Mouse (Mus musculus) embryonic facial prominence, embryonic 13.5 days (tissue): Measurements from ENCODE around the gene Olfml2a. TPM values are rescaled to one million over a fixed set of nuclear protein-coding genes. Genes with fewer than 3 reads are reported as not detected.

ENCODE experiments used
- ATAC-seq: fragments of 200-750 bp; cut with Nextera tagmentation; 2 replicates; pipeline ENCODE4 v1.8.0; 2017; ENCODE audit warnings: low read depth; ENCODE audit not compliant: insufficient number of reproducible peaks, insufficient read depth, low FRiP score, low TSS enrichment
- H3K27ac ChIP-seq: fragments of 300-500 bp; sonication (generic); 2 replicates; pipeline ENCODE4 v1.5.1; 2015; ENCODE audit warnings: moderate library complexity, mild to moderate bottlenecking, inconsistent platforms
- H3K27me3 ChIP-seq: fragments of 300-500 bp; sonication (generic); 2 replicates; pipeline ENCODE4 v1.6.1; 2015; ENCODE audit warnings: mild to moderate bottlenecking, inconsistent platforms
- H3K36me3 ChIP-seq: fragments of 300-500 bp; sonication (generic); 2 replicates; pipeline ENCODE4 v1.6.1; 2015; ENCODE audit warnings: mild to moderate bottlenecking, inconsistent platforms
- H3K4me1 ChIP-seq: fragments of 300-500 bp; sonication (generic); 2 replicates; pipeline ENCODE4 v1.6.1; 2015; ENCODE audit warnings: inconsistent platforms
- H3K4me2 ChIP-seq: fragments of 300-500 bp; sonication (generic); 2 replicates; pipeline ENCODE4 v1.6.1; 2015; ENCODE audit warnings: moderate library complexity, mild to moderate bottlenecking, inconsistent platforms
- H3K4me3 ChIP-seq: fragments of 300-500 bp; sonication (generic); 2 replicates; pipeline ENCODE4 v1.5.1; 2015; ENCODE audit warnings: mild to moderate bottlenecking, inconsistent platforms
- H3K9ac ChIP-seq: fragments of 300-500 bp; sonication (generic); 2 replicates; pipeline ENCODE4 v1.6.1; 2015; ENCODE audit warnings: mild to moderate bottlenecking, inconsistent platforms
- H3K9me3 ChIP-seq: fragments of 300-500 bp; sonication (generic); 2 replicates; pipeline ENCODE4 v1.6.1; 2016; ENCODE audit warnings: inconsistent platforms
- WGBS: fragments of 180-500 bp; shearing (Covaris S2); methylation state at CpG from one replicate; pipeline ENCODE4 v1.1.7; 2015; ENCODE audit warnings: mixed read lengths; 5-methylcytosine and 5-hydroxymethylcytosine counted together
- polyA plus RNA-seq: library from polyadenylated mRNA; unstranded; fragments of >200 nt; fragmentation: Nextera tagmentation; extraction: Ambion mirVana; gene quantifications from 2 replicates; pipeline ENCODE4 v1.2.1, GENCODE M21; 2015

The Olfml2a gene
- polyA plus RNA-seq, 1 experiment from 2014 or later: 9.0 TPM

GRCm38 (mm10) chr2:38988929-38989328 lies 57.2 kb downstream of the Olfml2a start:
- no peak overlapping the region for H3K4me2 ChIP-seq
- no peak for ATAC-seq
- peaks cover 2% of the 10 kb centered on the region; the same call in 1 of the 2 replicates for H3K9me3 ChIP-seq
- no peaks in the 10 kb centered on the region for H3K27me3 ChIP-seq
- H3K9ac ChIP-seq: no peak overlapping the region
- H3K36me3 ChIP-seq: no peaks in the 10 kb centered on the region
- peaks cover 5% of the 10 kb centered on the region; the same call in 1 of the 2 replicates for H3K4me1 ChIP-seq
- H3K27ac ChIP-seq: no peak overlapping the region
- 93% methylated on average over 2 of the region's 2 CpGs for WGBS
- no peak overlapping the region for H3K4me3 ChIP-seq

- 70% methylated on average over 4 of the region's 4 CpGs for WGBS
Measured at GRCm38 (mm10) chr2:38992004-38992403, 60.2 kb downstream of the Olfml2a start.

GRCm38 (mm10) chr2:38992452-38992851 lies 60.7 kb downstream of the Olfml2a start:
- no peak overlapping the region for H3K9ac ChIP-seq
- ATAC-seq: no peak
- no peak overlapping the region for H3K4me3 ChIP-seq
- no peaks in the 10 kb centered on the region for H3K9me3 ChIP-seq
- no peaks in the 10 kb centered on the region for H3K27me3 ChIP-seq
- H3K4me1 ChIP-seq: peaks cover 7% of the 10 kb centered on the region
- no peaks in the 10 kb centered on the region for H3K36me3 ChIP-seq
- H3K27ac ChIP-seq: no peak overlapping the region
- 56% methylated on average over 4 of the region's 4 CpGs for WGBS
- no peak overlapping the region for H3K4me2 ChIP-seq

More at GRCm38 (mm10) chr2:38992004-38992403, 60.2 kb downstream of the Olfml2a start:
- ATAC-seq: no peak
- Histone ChIP-seq H3K27ac (no peak overlapping the region), H3K36me3 (no peaks in the 10 kb centered on the region), H3K4me2 (no peak overlapping the region), H3K9me3 (no peaks in the 10 kb centered on the region), H3K9ac (no peak overlapping the region), H3K4me1 (peaks cover 5% of the 10 kb centered on the region; the same call in 1 of the 2 replicates), H3K4me3 (no peak overlapping the region), H3K27me3 (no peaks in the 10 kb centered on the region)

DNA sequence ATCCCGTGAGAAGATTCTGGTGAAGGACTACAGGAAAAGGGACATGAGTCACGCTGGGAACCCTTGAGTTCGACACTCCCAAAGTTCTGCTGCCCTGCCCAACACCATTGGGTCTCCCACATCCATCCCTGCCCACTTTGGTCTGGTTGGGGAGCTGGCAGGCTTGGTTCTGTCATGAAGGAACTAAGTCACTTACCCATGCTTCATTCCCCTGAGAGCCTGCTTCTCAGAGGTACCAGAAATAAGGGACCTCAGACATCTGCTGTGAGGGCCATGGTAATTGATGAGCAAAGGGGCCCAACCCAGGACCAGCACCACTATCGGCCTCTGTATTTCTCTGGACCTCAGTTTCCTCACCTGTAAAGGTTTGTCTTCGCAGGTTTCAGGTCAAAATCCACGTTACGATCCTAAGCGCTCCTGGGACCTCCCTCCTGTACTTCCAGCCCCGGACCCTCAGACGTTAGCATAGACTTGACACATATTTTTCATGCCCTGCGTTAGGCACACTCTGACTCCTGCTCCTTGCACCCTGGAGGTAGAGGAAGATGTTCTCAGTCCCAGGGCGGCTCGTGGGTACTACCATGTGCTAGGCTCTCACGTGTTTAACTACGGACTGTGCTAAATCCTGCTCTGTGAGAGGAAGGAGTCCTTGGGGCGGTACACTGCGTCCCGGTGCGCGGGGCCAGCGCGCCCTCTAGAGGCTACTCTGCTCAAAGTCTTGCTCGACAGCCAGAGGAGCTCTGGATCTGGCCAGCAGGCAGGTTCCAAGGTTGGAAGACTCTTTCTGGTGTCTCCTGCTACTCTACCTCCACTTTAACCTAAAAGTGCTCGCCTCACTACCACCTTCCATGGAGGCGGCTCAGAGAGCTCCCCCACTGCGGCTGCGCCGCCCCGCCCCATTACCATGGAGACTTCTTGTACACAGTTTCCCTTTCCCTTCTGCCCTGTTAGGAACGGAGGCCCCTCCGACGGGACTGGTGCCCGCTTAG lies 65.9 kb downstream of the Olfml2a start, which contains the start of gene Wdr38:
Wdr38 (plus strand) TSS at position 91 of the 989 bp plus-strand sequence.
- ATAC-seq: peak; percentile 86
- Histone ChIP-seq H3K36me3 (peaks cover 32% of the 10 kb centered on the region), H3K9me3 (no peaks in the 10 kb centered on the region), H3K27me3 (no peaks in the 10 kb centered on the region), H3K4me1 (peaks cover 12% of the 10 kb centered on the region), H3K4me2 (peak within 1 kb of the TSS; percentile 65), H3K27ac (no peak within 1 kb of the TSS), H3K9ac (peak within 1 kb of the TSS; percentile 68), H3K4me3 (peak within 1 kb of the TSS; percentile 48)
- 15% methylated on average over 33 of the region's 33 CpGs for WGBS

DNA sequence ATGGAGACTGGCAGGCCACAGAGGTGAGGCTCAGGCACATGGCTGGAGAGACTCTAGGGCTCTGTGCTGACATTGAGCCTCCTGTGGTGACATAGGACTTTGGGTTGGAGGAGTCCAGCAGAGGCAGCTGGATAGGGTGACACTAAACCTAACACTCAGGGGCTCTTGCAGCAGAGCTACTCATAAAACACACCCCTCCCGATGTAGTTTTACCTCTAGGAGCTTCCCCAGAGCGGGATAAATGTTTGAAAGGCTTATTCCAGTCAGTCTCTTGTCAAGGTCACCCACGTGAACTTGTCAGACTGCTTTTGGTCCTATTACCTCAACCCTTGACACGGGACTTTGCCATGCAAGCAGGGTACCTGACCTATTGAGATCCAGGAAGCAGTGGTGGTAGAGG lies 67.6 kb downstream of the Olfml2a start:
- H3K4me1 ChIP-seq: peaks cover 28% of the 10 kb centered on the region
- H3K9ac ChIP-seq: no peak overlapping the region
- no peak overlapping the region for H3K27ac ChIP-seq
- no peak overlapping the region for H3K4me3 ChIP-seq
- no peaks in the 10 kb centered on the region for H3K9me3 ChIP-seq
- WGBS: 54% methylated on average over 4 of the region's 4 CpGs
- ATAC-seq: no peak
- H3K36me3 ChIP-seq: peaks cover 45% of the 10 kb centered on the region
- H3K4me2 ChIP-seq: no peak overlapping the region
- H3K27me3 ChIP-seq: no peaks in the 10 kb centered on the region

- Histone ChIP-seq H3K9ac (no peak overlapping the region), H3K27me3 (no peaks in the 10 kb centered on the region), H3K4me2 (no peak overlapping the region), H3K4me3 (no peak overlapping the region), H3K4me1 (peaks cover 28% of the 10 kb centered on the region), H3K9me3 (no peaks in the 10 kb centered on the region), H3K27ac (no peak overlapping the region), H3K36me3 (peaks cover 45% of the 10 kb centered on the region)
- no peak for ATAC-seq
- 67% methylated on average over 8 of the region's 8 CpGs for WGBS
Measured at GRCm38 (mm10) chr2:38999910-39000586, 68.3 kb downstream of the Olfml2a start.

DNA sequence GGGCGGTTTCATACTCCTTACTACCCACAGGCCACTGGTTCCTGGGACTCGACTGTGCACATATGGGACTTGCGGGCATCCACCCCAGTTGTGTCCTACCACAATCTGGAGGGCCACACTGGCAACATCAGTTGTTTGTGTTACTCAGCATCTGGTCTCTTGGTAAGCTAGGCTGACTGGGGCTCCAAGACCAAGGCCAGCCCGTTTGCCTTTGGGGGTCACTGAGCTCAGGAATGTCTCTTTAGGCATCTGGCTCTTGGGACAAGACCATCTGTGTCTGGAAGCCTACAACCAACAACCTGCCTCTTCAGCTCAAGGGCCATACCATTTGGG lies 68.8 kb downstream of the Olfml2a start:
- no peak for ATAC-seq
- Histone ChIP-seq H3K9ac (no peak overlapping the region), H3K36me3 (peaks cover 45% of the 10 kb centered on the region), H3K4me3 (no peak overlapping the region), H3K4me2 (no peak overlapping the region), H3K27ac (no peak overlapping the region), H3K9me3 (no peaks in the 10 kb centered on the region), H3K4me1 (peaks cover 28% of the 10 kb centered on the region), H3K27me3 (no peaks in the 10 kb centered on the region)
- WGBS: 83% methylated on average over 4 of the region's 4 CpGs

DNA sequence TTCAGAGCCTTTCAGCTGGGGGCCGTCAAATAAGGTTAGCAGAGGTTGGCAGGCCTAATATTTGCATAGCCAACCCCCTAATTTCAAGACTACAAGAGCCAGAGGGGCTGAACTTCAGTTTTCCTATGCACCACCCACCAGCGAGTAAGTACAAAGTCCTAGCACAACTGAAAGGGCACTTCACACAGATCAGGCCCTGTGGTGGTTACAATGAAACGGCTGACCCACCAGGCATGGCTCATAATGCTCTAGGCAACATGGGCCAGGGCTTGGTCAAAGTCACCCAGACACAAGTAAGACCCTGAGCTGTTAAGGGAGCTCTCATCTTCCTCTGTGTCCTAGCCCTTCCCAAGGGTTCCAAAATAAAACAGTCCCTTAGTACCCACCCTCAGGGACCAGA lies 70.1 kb downstream of the Olfml2a start:
- H3K9me3 ChIP-seq: no peaks in the 10 kb centered on the region
- H3K4me2 ChIP-seq: no peak overlapping the region
- peaks cover 45% of the 10 kb centered on the region for H3K36me3 ChIP-seq
- peaks cover 35% of the 10 kb centered on the region for H3K4me1 ChIP-seq
- no peak overlapping the region for H3K27ac ChIP-seq
- H3K27me3 ChIP-seq: no peaks in the 10 kb centered on the region
- no peak overlapping the region for H3K4me3 ChIP-seq
- no peak overlapping the region; the same call in 1 of the 2 replicates for H3K9ac ChIP-seq
- WGBS: 83% methylated on average over 3 of the region's 3 CpGs
- ATAC-seq: no peak

DNA sequence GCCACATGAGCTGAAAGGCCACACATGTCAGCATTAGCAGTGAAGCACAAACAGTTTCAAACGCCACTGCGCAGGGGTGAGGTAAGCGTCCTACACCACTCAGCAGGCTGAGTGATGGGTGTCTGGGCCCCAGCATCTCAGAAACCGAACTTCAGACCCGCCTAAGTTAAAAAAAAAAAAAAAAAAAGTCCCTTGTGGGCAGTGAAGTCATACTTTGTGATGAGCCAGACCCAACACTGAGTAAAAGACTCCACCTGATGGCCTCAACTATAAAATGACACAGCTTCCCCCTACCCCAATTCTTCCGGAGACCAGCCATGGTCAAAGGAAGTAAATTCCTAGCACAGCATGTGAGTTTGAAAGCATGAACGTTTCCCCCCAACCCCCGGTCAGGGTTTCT lies 71.3 kb downstream of the Olfml2a start:
- peak overlapping the region; percentile 94 for H3K9ac ChIP-seq
- H3K27me3 ChIP-seq: no peaks in the 10 kb centered on the region
- peak overlapping the region; percentile 87 for H3K4me2 ChIP-seq
- no peaks in the 10 kb centered on the region for H3K9me3 ChIP-seq
- WGBS: 55% methylated on average over 8 of the region's 8 CpGs
- H3K4me3 ChIP-seq: peak overlapping the region; percentile 65
- no peak overlapping the region for H3K27ac ChIP-seq
- peaks cover 45% of the 10 kb centered on the region for H3K36me3 ChIP-seq
- H3K4me1 ChIP-seq: peaks cover 34% of the 10 kb centered on the region
- no peak for ATAC-seq

DNA sequence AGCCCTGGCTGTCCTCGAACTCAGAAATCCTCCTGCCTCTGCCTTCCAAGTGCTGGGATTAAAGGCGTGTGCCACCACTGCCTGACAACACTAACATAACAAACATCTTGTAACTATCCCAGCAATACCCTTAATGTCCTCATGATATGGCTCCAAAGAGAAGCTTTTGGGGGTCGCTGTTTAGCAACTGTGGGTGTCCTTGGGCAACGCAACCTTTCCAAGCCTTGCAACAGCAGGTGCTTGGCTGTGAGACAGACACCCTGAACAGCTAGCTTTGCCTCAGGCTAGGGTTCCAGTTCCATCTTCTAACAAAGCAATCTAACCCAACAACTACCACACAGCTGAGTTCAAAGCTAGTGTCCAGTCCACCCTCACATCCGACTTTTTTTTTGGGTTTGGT lies 71.7 kb downstream of the Olfml2a start:
- Histone ChIP-seq H3K9me3 (no peaks in the 10 kb centered on the region), H3K36me3 (peaks cover 45% of the 10 kb centered on the region), H3K4me1 (peaks cover 30% of the 10 kb centered on the region), H3K9ac (peak overlapping the region; percentile 94), H3K27me3 (no peaks in the 10 kb centered on the region), H3K4me3 (peak overlapping the region; percentile 65), H3K27ac (no peak overlapping the region), H3K4me2 (peak overlapping the region; percentile 87)
- no peak for ATAC-seq
- WGBS: 67% methylated on average over 5 of the region's 5 CpGs

DNA sequence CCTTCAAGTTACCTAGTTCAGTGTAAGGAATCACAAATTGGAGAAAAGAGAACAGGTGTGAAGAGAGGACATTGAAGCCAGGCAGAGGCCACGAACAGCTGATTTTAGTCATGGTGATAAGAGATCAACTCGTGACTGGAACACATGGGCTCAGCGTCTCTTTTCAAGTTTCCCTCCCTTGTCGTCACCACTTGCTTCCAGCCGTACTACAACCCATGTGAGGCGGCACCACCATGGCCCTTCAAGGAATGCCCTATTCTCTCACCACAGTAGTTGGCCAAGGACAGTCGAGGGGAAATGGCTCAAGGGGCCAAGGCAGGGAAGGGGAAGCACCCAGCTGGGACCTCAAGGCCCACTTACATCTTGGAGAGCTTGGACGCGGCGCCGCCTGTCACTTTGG lies 72.6 kb downstream of the Olfml2a start:
- Histone ChIP-seq H3K27ac (peak overlapping the region; percentile 91), H3K4me2 (peak overlapping the region; percentile 87), H3K9ac (peak overlapping the region; percentile 94), H3K27me3 (no peaks in the 10 kb centered on the region), H3K4me3 (peak overlapping the region; percentile 65), H3K9me3 (no peaks in the 10 kb centered on the region), H3K36me3 (peaks cover 45% of the 10 kb centered on the region), H3K4me1 (peaks cover 36% of the 10 kb centered on the region)
- ATAC-seq: no peak
- under 1% methylated on average over 11 of the region's 11 CpGs for WGBS
